Mouse (Mus musculus) brain, embryonic 14.5 days (tissue): ENCODE measurements around the gene Cpeb1.

Source experiments
- CTCF ChIP-seq: fragments of 200-500 bp; IDR thresholded peaks from 2 replicates; pipeline ENCODE4 v1.5.1; 2012; ENCODE audit warnings: inconsistent platforms, mild to moderate bottlenecking, moderate library complexity, borderline replicate concordance; ENCODE audit not compliant: insufficient read depth, insufficient read length; ENCODE audit errors: extremely low read depth
- POLR2A ChIP-seq: fragments of 200-500 bp; IDR thresholded peaks from 2 replicates; pipeline ENCODE4 v1.6.1; 2012; ENCODE audit warnings: mild to moderate bottlenecking, inconsistent platforms, borderline replicate concordance; ENCODE audit not compliant: poor library complexity, insufficient read depth, insufficient read length, severe bottlenecking; ENCODE audit errors: extremely low read depth

- no peak for TF ChIP-seq CTCF
- no peak for TF ChIP-seq POLR2A
These were observed 87.3 kb downstream of the Cpeb1 start for GRCm38 (mm10) chr7:81367946-81368345.
